Mouse (Mus musculus): ENCODE measurements around the gene Cdkn1a.

GRCm38 (mm10) chr17:29062119-29063035, 28.4 kb upstream of the Cdkn1a start:
- TF ChIP-seq TCF3 (IDR thresholded peaks at IDR 0.05; ENCODE audit: insufficient read length, low read depth): no peak
- peak; percentile 43 for TF ChIP-seq POLR2A (IDR thresholded peaks at IDR 0.05; ENCODE audit: insufficient read length, low read depth)
- TF ChIP-seq USF1 (IDR thresholded peaks at IDR 0.05; ENCODE audit: low read depth): no peak
